ENCODE assay signal across 8 mouse cellular contexts in the genomic region with DNA sequence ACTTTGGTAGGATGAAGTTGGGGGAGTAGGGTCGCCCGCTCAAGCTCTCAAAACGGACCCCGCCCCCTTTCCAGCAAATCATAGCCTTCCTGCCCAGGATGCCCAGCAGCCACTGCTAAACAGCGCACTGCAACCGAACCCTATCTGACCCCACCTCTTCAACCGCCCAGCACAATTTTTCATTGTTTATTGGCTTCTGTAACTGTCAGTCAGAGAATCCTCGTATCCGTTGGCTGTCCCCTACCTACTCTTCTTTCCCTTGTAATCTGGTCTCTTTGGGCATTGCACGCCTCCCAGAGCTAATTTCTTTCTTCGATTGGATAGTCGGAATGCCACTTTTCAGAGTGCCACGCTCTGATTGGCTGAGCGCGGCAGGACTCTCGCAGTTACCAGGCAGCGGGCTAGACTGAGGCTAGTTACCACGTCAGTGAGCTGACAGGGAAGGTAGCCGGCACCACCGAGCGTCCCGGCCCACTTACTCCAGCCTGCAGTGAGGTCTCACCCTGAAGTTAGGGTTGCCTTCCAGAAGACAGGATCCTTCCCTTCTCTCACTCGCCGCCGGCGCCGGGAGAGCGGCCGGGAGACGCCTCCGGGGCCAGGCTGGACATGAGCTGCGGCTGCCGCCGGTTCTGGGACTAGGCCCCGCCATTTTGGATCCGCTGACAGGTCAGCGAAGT. TPM values are rescaled to one million over a fixed set of nuclear protein-coding genes. Genes with fewer than 3 reads are reported as not detected.
DNase-seq lines count a peak whose midpoint lies in the region; ATAC-seq and TF ChIP-seq lines count a peak whose summit lies in the region.

A gene (plus strand): TSS at position 383 of the 677 bp plus-strand sequence.

- DNase-seq in A20 (ENCODE audit: low read depth, low spot score) = peak; percentile 98
- DNase-seq in heart, adult 9 months (ENCODE audit: low spot score in 2 of 2) = peak; percentile 99
- peak; percentile 84 to 88 for DNase-seq in monocyte, adult 2 months (ENCODE audit: low read depth in 1 of 2, low spot score in 2 of 2)
- peak; percentile 96 for DNase-seq in spleen, postnatal 36 days (ENCODE audit: low spot score in 2 of 2)

- H3K9ac ChIP-seq in kidney, embryonic 14.5 days (ENCODE audit: low read depth, low read length) = peak within 1 kb of the TSS; percentile 77
- H3K9ac ChIP-seq in limb, embryonic 15.5 days = peak within 1 kb of the TSS; percentile 61

- no peak within 1 kb of the TSS for H3K27ac ChIP-seq in bone marrow macrophage, adult 2 months (ENCODE audit: insufficient read depth, low read depth, low read length)
- H3K27ac ChIP-seq in embryonic fibroblast, embryonic 13.5 days (ENCODE audit: insufficient read depth, low read length) = no peak within 1 kb of the TSS
- 0 out of 2 replicates have a peak within 1 kb of the TSS, but pooled peaks have one; percentile 7 for H3K27ac ChIP-seq in kidney, embryonic 14.5 days (ENCODE audit: low read depth, low read length)
- H3K27ac ChIP-seq in limb, embryonic 15.5 days = peak within 1 kb of the TSS; percentile 70; the same call in 1 of the 2 replicates

- H3K36me3 ChIP-seq in kidney, embryonic 14.5 days (ENCODE audit: control insufficient read depth, insufficient read depth, low read length) = no peaks in the 10 kb centered on the region
- no peaks in the 10 kb centered on the region for H3K36me3 ChIP-seq in limb, embryonic 15.5 days

- H3K4me1 ChIP-seq in bone marrow macrophage, adult 2 months (ENCODE audit: control insufficient read depth, insufficient read depth, low read length) = peaks cover 11% of the 10 kb centered on the region
- H3K4me1 ChIP-seq in embryonic fibroblast, embryonic 13.5 days (ENCODE audit: control insufficient read depth, insufficient read depth, low read length) = peaks cover 6% of the 10 kb centered on the region; the same call in 1 of the 2 replicates
- peaks cover 23% of the 10 kb centered on the region for H3K4me1 ChIP-seq in kidney, embryonic 14.5 days (ENCODE audit: control insufficient read depth, insufficient read depth, low read length)
- peaks cover 31% of the 10 kb centered on the region for H3K4me1 ChIP-seq in limb, embryonic 15.5 days

- peak; percentile 96 for ATAC-seq in kidney, embryonic 14.5 days (ENCODE audit: low FRiP score, low TSS enrichment)
- peak; percentile 97 for ATAC-seq in limb, embryonic 15.5 days (ENCODE audit: insufficient number of reproducible peaks, low FRiP score, low TSS enrichment, low read depth)

- H3K4me3 ChIP-seq in bone marrow macrophage, adult 2 months (ENCODE audit: insufficient read depth, low read length) = peak within 1 kb of the TSS; percentile 76
- peak within 1 kb of the TSS; percentile 96 for H3K4me3 ChIP-seq in embryonic fibroblast, embryonic 13.5 days (ENCODE audit: insufficient read depth, low read length)
- H3K4me3 ChIP-seq in kidney, embryonic 14.5 days (ENCODE audit: low read length) = peak within 1 kb of the TSS; percentile 96
- peak within 1 kb of the TSS; percentile 90 for H3K4me3 ChIP-seq in limb, embryonic 15.5 days

- no peak for TF ChIP-seq POLR2A in bone marrow macrophage, adult 2 months (IDR thresholded peaks at IDR 0.05; ENCODE audit: borderline replicate concordance, low read depth, low read length)
- peak; percentile 91 for TF ChIP-seq POLR2A in embryonic fibroblast, embryonic 13.5 days (IDR thresholded peaks at IDR 0.05; ENCODE audit: low read depth, low read length)

- H3K9me3 ChIP-seq in kidney, embryonic 14.5 days (ENCODE audit: control insufficient read depth, low read length) = no peaks in the 10 kb centered on the region
- H3K9me3 ChIP-seq in limb, embryonic 15.5 days = no peaks in the 10 kb centered on the region

- H3K4me2 ChIP-seq in kidney, embryonic 14.5 days (replicated peaks; ENCODE audit: low read depth, low read length) = peak within 1 kb of the TSS; percentile 84
- peak within 1 kb of the TSS; percentile 81 for H3K4me2 ChIP-seq in limb, embryonic 15.5 days

- H3K27me3 ChIP-seq in kidney, embryonic 14.5 days (ENCODE audit: control insufficient read depth, insufficient read depth, low read length) = peaks cover 33% of the 10 kb centered on the region
- peaks cover 36% of the 10 kb centered on the region for H3K27me3 ChIP-seq in limb, embryonic 15.5 days

- WGBS in kidney, embryonic 14.5 days = under 1% methylated on average over 37 of the region's 37 CpGs
- under 1% methylated on average over 37 of the region's 37 CpGs for WGBS in limb, embryonic 15.5 days

- no peak for TF ChIP-seq CTCF in bone marrow macrophage, adult 2 months (IDR thresholded peaks at IDR 0.05; ENCODE audit: low read depth, low read length)
- TF ChIP-seq CTCF in embryonic fibroblast, embryonic 13.5 days (IDR thresholded peaks at IDR 0.05; ENCODE audit: borderline replicate concordance, insufficient read depth, low read length) = no peak

RNA-seq across cellular contexts. Expression of the gene that starts here (rescaled TPM):
- 20.2 and 28.0 TPM in 2 replicates for polyA plus RNA-seq in bone marrow macrophage, adult 2 months (2012; ENCODE audit: insufficient read depth, insufficient read length, missing spikeins)
- 64.8 and 86.4 TPM in 2 replicates for polyA plus RNA-seq in embryonic fibroblast, embryonic 13.5 days (2011; ENCODE audit: insufficient read length, low read depth, missing spikeins)
- polyA plus RNA-seq in kidney, embryonic 14.5 days (2014; fragmentation: Nextera tagmentation; extraction: Ambion mirVana) = 29.0 and 50.3 TPM in 2 replicates
- polyA plus RNA-seq in limb, embryonic 15.5 days (2015; fragmentation: Nextera tagmentation; extraction: Ambion mirVana) = 73.8 and 76.7 TPM in 2 replicates

Comparison
In these comparisons a context has a peak if more than half of its experiments do, and no peak if none do; other contexts are left out.
1. H3K27ac ChIP-seq: peak in kidney, embryonic 14.5 days (single experiment) and limb, embryonic 15.5 days (single experiment); none in bone marrow macrophage, adult 2 months (single experiment) and embryonic fibroblast, embryonic 13.5 days (single experiment).
2. Peak in every context shown above with its lines, with median percentiles within 50 percentile points of each other: DNase-seq and H3K4me3 ChIP-seq.